Mouse (Mus musculus): ENCODE results near the gene Gm3512. TPM values are rescaled to one million over a fixed set of nuclear protein-coding genes. Genes with fewer than 3 reads are reported as not detected.
"Not testable (repeated sequence)": the region's sequence is repeated elsewhere in the genome, so short reads cannot be mapped to it uniquely, and the experiment has no call there.

The Gm3512 gene
- polyA plus RNA-seq (2014; fragmentation: Nextera tagmentation; extraction: Ambion mirVana) = 4.1 and 4.6 TPM in 2 replicates

DNA sequence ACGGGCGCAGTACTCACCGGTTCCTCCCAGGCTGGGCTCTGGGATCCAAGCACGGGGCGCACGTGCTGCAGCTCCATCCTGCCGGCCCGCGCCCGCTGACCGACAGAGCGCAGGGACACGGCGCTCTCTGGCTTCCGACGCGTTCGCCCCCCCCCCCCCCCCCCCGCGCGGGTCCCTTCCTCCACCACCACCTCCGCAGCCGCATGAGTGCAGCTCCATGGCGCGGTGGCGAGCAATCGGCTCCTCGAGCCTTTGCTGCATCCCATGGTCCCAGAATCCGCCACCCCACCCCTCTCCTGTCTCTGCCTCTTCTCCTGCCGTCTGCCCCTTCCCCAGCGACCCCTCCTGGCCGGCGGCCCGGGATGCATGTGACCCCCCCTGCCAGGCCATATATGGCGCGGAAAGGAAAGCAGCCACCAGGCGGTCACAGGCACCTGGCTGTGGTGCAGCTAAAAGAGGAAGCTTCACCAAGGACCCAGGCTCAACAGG lies at the start of gene Gm3512:
TSS of gene Gm3512 (minus strand) at position 51 of the 489 bp plus-strand sequence.
- H3K27ac ChIP-seq (ENCODE audit: low read depth, low read length); H3K4me1 ChIP-seq (ENCODE audit: control insufficient read depth, insufficient read depth, low read length); H3K4me3 ChIP-seq (ENCODE audit: low read length); H3K9ac ChIP-seq (ENCODE audit: low read depth, low read length); ATAC-seq (ENCODE audit: low FRiP score, low TSS enrichment); H3K4me2 ChIP-seq (replicated peaks; ENCODE audit: low read depth, low read length); H3K27me3 ChIP-seq (ENCODE audit: control insufficient read depth, insufficient read depth, low read length); H3K36me3 ChIP-seq (ENCODE audit: control insufficient read depth, insufficient read depth, low read length); H3K9me3 ChIP-seq (ENCODE audit: control insufficient read depth, low read length): not testable (repeated sequence)
- WGBS = no CpG with 5 or more reads among the region's 37 CpGs

DNA sequence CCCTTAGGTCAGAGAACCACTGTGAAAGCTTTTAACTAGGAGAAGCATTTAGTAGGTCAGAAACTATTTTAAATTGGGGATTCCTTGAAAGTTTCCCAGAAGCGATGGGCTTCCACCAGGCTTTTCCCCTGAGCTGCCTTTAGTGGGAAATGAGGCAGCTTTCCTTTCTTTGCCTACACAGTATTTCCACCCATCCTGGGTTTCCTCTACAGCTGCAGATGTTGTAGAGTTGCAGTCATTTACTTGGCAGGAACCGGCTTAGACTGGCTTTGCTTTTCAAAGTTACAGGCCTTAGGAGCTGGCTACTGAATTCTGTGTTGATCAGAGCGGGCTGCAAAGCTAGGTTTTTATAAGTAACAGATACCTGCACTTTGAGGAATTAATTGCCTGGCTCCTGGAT lies 25.7 kb upstream of the Gm3512 start:
- H3K36me3 ChIP-seq (ENCODE audit: control insufficient read depth, insufficient read depth, low read length); H3K4me2 ChIP-seq (replicated peaks; ENCODE audit: low read depth, low read length); H3K9me3 ChIP-seq (ENCODE audit: control insufficient read depth, low read length); ATAC-seq (ENCODE audit: low FRiP score, low TSS enrichment); H3K4me3 ChIP-seq (ENCODE audit: low read length); H3K4me1 ChIP-seq (ENCODE audit: control insufficient read depth, insufficient read depth, low read length); H3K27me3 ChIP-seq (ENCODE audit: control insufficient read depth, insufficient read depth, low read length); H3K27ac ChIP-seq (ENCODE audit: low read depth, low read length); H3K9ac ChIP-seq (ENCODE audit: low read depth, low read length): not testable (repeated sequence)
- 80% methylated on average over 1 of the region's 3 CpGs for WGBS

DNA sequence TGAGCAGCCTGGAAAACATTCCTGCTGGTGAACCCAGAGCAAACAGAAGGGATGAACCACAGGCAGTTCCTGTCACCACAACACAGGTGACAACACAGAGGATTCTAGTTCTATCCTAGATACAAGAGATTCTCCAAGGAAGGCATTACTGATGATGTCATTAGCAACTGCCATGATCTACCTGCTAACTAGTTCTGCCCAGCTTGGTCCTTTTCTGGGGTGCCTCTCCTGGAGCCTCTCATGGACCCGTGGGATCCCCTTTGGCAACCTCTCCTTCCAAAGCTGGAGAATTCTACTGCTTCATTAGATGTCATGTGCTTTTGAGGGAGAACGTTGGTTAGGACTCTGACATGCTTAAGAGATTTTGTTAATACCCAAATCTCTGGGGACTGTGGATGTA lies 20.1 kb upstream of the Gm3512 start, which contains the start of gene Gm16434:
TSS of gene Gm16434 (minus strand) at position 101 of the 400 bp plus-strand sequence.
- WGBS = no CpG with 5 or more reads among the region's 2 CpGs
- not testable (repeated sequence) for H3K36me3 ChIP-seq (ENCODE audit: control insufficient read depth, insufficient read depth, low read length); H3K4me2 ChIP-seq (replicated peaks; ENCODE audit: low read depth, low read length); H3K4me1 ChIP-seq (ENCODE audit: control insufficient read depth, insufficient read depth, low read length); H3K27me3 ChIP-seq (ENCODE audit: control insufficient read depth, insufficient read depth, low read length); ATAC-seq (ENCODE audit: low FRiP score, low TSS enrichment); H3K9me3 ChIP-seq (ENCODE audit: control insufficient read depth, low read length); H3K9ac ChIP-seq (ENCODE audit: low read depth, low read length); H3K4me3 ChIP-seq (ENCODE audit: low read length); H3K27ac ChIP-seq (ENCODE audit: low read depth, low read length)

DNA sequence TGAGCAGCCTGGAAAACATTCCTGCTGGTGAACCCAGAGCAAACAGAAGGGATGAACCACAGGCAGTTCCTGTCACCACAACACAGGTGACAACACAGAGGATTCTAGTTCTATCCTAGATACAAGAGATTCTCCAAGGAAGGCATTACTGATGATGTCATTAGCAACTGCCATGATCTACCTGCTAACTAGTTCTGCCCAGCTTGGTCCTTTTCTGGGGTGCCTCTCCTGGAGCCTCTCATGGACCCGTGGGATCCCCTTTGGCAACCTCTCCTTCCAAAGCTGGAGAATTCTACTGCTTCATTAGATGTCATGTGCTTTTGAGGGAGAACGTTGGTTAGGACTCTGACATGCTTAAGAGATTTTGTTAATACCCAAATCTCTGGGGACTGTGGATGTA lies 49.0 kb downstream of the Gm3512 start, which contains the start of gene Gm6676:
TSS of gene Gm6676 (minus strand) at position 101 of the 400 bp plus-strand sequence.
- H3K4me2 ChIP-seq (replicated peaks; ENCODE audit: low read depth, low read length); H3K27me3 ChIP-seq (ENCODE audit: control insufficient read depth, insufficient read depth, low read length): not testable (repeated sequence)

DNA sequence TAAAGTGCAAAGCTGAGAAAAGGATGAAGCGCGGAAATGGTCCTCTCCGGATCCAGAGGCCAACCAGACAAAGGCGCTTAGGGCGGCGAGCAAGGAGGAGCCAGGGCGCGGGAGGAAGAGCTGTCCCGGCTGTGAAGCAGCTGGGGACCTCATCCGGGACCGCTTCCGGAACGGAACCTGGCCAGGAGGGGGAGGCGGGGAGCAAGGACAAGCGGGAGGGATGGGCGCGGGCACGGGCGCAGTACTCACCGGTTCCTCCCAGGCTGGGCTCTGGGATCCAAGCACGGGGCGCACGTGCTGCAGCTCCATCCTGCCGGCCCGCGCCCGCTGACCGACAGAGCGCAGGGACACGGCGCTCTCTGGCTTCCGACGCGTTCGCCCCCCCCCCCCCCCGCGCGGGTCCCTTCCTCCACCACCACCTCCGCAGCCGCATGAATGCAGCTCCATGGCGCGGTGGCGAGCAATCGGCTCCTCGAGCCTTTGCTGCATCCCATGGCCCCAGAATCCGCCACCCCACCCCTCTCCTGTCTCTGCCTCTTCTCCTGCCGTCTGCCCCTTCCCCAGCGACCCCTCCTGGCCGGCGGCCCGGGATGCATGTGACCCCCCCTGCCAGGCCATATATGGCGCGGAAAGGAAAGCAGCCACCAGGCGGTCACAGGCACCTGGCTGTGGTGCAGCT lies 69.1 kb downstream of the Gm3512 start:
- not testable (repeated sequence) for H3K4me1 ChIP-seq (ENCODE audit: control insufficient read depth, insufficient read depth, low read length); H3K27me3 ChIP-seq (ENCODE audit: control insufficient read depth, insufficient read depth, low read length); H3K27ac ChIP-seq (ENCODE audit: low read depth, low read length); H3K9me3 ChIP-seq (ENCODE audit: control insufficient read depth, low read length); H3K36me3 ChIP-seq (ENCODE audit: control insufficient read depth, insufficient read depth, low read length)
- Histone ChIP-seq H3K9ac (ENCODE audit: low read depth, low read length) (peak overlapping the region; percentile 52), H3K4me3 (ENCODE audit: low read length) (peak overlapping the region; percentile 37), H3K4me2 (replicated peaks; ENCODE audit: low read depth, low read length) (peak overlapping the region; percentile 38)
- WGBS = 0% methylated on average over 8 of the region's 54 CpGs
- ATAC-seq (ENCODE audit: low FRiP score, low TSS enrichment) = peak; percentile 57; the same call in 1 of the 2 replicates

More for the DNA sequence above, 49.0 kb downstream of the Gm3512 start, which contains the start of gene Gm6676:
- ATAC-seq (ENCODE audit: low FRiP score, low TSS enrichment); H3K9ac ChIP-seq (ENCODE audit: low read depth, low read length); H3K9me3 ChIP-seq (ENCODE audit: control insufficient read depth, low read length); H3K4me3 ChIP-seq (ENCODE audit: low read length); H3K27ac ChIP-seq (ENCODE audit: low read depth, low read length); H3K36me3 ChIP-seq (ENCODE audit: control insufficient read depth, insufficient read depth, low read length); H3K4me1 ChIP-seq (ENCODE audit: control insufficient read depth, insufficient read depth, low read length): not testable (repeated sequence)
- WGBS = no CpG with 5 or more reads among the region's 2 CpGs

Other genes starting within 250 kb of the Gm3512 start
- gene Gm6356, start 200.7 kb downstream of the Gm3512 start, polyA plus RNA-seq (2014; fragmentation: Nextera tagmentation; extraction: Ambion mirVana) = not detected in 2 replicates
- 0.58 and 0.77 TPM in 2 replicates for gene Gm10406, start 147.1 kb downstream of the Gm3512 start, polyA plus RNA-seq (2014; fragmentation: Nextera tagmentation; extraction: Ambion mirVana)
- not detected in 2 replicates for gene Gm3685, start 129.6 kb downstream of the Gm3512 start, polyA plus RNA-seq (2014; fragmentation: Nextera tagmentation; extraction: Ambion mirVana)
- gene Gm3696, start 73.9 kb downstream of the Gm3512 start, polyA plus RNA-seq (2014; fragmentation: Nextera tagmentation; extraction: Ambion mirVana) = 1.3 and 1.6 TPM in 2 replicates
- not detected in 2 replicates for gene Gm6676, start 49.1 kb downstream of the Gm3512 start, polyA plus RNA-seq (2014; fragmentation: Nextera tagmentation; extraction: Ambion mirVana)
- not detected in 2 replicates for gene Gm16434, start 20.0 kb upstream of the Gm3512 start, polyA plus RNA-seq (2014; fragmentation: Nextera tagmentation; extraction: Ambion mirVana)
- not detected in 2 replicates for gene Gm3727, start 90.2 kb upstream of the Gm3512 start, polyA plus RNA-seq (2014; fragmentation: Nextera tagmentation; extraction: Ambion mirVana)
- 1.1 and 1.5 TPM in 2 replicates for gene Gm3739, start 140.5 kb upstream of the Gm3512 start, polyA plus RNA-seq (2014; fragmentation: Nextera tagmentation; extraction: Ambion mirVana)
- gene Gm5797, start 157.9 kb upstream of the Gm3512 start, polyA plus RNA-seq (2014; fragmentation: Nextera tagmentation; extraction: Ambion mirVana) = not detected in 2 replicates
- gene Gm8374, start 190.6 kb upstream of the Gm3512 start, polyA plus RNA-seq (2014; fragmentation: Nextera tagmentation; extraction: Ambion mirVana) = not detected in 2 replicates

Measured in kidney, embryonic 14.5 days (tissue).